Mouse (Mus musculus) 3T3-L1 (cell line): Measurements from ENCODE around the gene Ncs1.

Experiments
- DNase-seq: peaks from one replicate; pipeline ENCODE4 v3.0.0-alpha.2; 2015; ENCODE audit warnings: low read depth, low spot score

Gene Ncs1

DNA sequence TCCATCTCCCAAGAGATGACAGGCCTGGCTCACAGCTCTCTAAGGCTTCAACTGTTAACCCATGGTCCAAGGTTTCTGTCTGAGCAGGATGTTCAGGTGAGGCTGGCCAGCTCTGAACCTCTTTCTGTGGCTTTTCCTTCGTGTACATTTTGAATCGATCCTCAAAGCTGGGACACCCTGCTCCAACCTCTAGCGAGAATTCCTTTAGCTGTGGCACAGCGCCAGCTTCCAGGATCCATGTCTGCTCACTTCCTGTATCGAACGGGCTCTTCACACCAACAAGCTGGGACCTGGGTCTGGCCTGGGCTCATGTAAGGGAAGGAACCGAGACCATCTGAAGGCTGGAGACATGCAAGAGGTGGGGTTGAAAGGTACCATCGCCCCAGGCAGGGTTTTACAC is 1.4 kb upstream of the Ncs1 start:
- peak; percentile 37 for DNase-seq

DNA sequence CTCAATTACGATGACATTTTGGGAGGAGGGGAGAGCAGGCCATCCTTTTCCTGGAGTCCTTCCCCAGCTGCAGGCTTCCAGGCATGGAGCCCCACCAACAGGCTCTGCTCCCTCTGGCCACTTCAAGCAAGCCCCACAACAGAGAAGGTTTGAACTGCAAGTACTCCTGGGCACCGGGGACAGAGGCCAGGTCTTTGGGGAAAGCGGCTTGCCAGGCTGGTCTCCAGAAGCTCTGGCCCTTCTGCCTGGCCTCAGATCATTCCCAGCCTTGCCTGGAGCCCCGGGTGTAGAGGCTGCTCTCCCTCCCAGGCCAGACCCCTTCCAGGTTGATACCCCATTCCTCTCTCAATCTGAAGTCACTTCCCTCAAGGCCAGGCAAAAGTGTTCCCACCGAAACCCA is 572 bp upstream of the Ncs1 start:
- no peak for DNase-seq

DNA sequence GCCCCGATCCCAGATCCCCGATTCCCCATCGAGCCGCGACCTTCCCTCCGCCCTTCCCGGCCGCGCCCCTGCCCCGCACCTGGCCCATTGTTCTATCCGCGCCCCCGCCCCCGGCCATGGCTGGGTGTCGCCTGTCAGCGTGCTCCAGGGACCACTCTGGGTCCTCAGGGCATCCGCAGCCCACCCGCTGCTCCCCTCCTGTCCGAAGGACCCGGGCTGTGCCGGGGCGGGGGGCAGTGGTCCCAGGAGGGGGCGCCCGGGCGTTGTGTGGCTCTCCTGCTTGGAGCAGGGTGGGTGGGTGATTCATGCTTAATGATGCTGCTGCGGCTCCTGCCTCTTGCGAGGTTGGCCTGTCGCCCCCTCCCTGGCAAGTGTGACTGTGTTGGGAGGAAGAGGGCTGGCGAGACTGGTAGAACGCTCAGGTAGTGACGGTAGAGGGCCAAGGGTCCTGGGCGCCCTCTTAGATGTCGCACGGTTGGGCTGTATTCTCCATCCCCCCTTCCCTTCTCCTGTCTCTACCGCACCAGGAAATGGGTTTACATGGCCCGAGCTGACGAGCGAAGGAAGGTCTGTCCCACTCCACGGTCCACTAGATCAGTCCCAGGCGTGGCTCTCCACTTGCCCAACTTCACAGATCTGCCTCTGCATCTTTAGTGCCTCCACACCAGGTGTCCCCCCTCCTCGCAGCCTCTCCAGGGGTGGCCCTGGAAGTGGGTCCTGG is 788 bp downstream of the Ncs1 start:
- DNase-seq = peak; percentile 55

DNA sequence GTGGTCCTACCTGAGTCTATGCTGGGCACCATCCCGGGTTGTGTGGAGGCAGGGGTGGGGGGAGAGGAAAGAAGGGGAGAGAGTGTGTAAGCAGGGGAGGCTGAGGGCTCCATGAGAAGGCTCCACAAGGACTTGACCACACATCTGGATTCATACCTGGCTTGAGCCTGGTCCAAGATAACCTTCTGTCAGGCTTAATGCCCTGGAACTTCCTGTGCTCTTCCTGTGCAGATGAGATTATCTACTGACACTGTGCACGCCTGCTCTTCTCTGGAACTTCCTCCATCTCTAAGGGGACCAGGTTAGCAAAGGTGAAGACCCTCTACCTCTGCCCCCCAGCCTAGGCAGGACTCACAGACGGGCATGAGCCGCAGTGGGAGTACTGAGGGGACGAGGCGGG is 3.2 kb downstream of the Ncs1 start:
- no peak for DNase-seq

DNA sequence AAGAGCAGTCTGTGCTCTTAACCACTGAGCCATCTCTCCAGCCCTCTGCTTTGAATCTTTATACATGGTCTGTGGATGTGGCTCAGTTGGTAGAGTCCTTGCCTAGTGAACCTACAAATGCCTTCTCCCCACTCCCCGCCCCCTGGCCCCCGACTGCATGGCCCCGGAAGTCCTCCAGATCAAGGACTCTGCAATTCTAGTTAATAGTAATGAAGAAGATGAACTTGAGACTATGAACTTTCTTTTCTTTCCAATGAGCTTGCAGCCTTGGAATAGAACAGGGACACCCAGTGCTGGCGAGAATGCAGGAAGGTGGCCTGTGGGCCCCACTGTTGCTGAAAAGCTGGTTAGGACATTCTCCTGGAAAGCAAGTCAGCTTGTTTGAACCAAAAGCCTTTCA is 6.5 kb downstream of the Ncs1 start:
- no peak for DNase-seq

GRCm38 (mm10) chr2:31253463-31253862 is 7.8 kb downstream of the Ncs1 start:
- no peak for DNase-seq

- no peak for DNase-seq
These were observed 9.2 kb downstream of the Ncs1 start for GRCm38 (mm10) chr2:31254806-31255205.

- peak; percentile 88 for DNase-seq
These were observed 10.6 kb downstream of the Ncs1 start for GRCm38 (mm10) chr2:31255952-31256938.

DNA sequence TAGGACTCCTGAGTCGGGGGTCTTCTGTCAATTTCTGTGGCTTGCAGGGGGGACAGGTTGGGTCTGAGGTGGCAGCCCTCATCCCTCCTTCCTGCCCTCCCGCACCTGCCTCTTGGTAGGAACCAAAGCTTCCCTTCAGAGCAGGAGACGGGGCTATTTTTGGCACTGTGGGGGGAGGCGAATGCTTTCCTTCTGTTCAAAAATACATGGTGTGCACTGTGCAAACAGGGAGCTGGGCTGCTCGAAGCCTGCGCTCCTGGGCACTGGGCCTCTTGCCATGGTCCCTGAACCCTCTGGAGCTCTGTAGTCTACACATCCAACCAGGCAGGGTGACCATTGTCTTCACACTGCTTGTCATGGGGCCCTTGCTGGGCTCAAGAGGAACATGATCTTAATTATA is 11.5 kb downstream of the Ncs1 start:
- DNase-seq = no peak

GRCm38 (mm10) chr2:31258609-31259366 is 13.2 kb downstream of the Ncs1 start:
- peak; percentile 83 for DNase-seq

- DNase-seq = no peak
These were observed 13.8 kb downstream of the Ncs1 start for GRCm38 (mm10) chr2:31259367-31259920.

- no peak for DNase-seq
These were observed 14.9 kb downstream of the Ncs1 start for GRCm38 (mm10) chr2:31260549-31260948.

- no peak for DNase-seq
These were observed 17.4 kb downstream of the Ncs1 start for GRCm38 (mm10) chr2:31263039-31263461.

DNA sequence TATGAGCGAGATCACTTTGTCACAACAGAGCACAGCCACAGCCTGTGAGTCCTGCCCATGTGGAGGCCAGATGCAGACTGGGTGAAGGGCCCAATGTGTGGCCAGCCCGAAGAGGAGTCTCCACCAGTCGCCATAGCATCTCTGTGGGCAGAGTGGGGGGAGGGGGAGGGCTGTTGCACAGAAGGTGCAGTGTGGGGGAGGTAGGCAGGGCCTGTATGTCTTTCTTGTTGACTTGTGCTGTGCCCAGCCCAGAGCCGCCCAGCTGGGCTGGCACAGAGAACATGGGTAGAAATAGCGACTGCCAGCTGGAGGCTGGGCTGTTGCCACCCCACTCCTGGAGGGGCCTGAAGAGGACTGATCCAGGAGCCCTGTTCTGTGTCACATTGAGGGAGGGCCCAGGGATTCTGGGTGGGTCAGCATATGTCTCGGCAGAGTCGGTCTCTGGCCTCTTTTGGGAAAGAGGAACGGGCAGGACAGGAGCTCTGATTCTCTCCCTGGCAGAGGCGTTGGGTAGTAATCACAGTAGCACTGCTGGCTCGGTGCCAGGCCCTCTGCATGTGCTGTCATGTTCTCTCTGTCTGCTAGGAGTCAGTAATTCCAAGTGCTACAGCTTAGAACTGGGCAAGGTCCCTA is 18.2 kb downstream of the Ncs1 start:
- DNase-seq = peak; percentile 70

GRCm38 (mm10) chr2:31267447-31267846 is 21.8 kb downstream of the Ncs1 start:
- DNase-seq = no peak

GRCm38 (mm10) chr2:31268631-31269030 is 23.0 kb downstream of the Ncs1 start:
- DNase-seq = no peak

- no peak for DNase-seq
These were observed 23.6 kb downstream of the Ncs1 start for GRCm38 (mm10) chr2:31269188-31269587.

DNA sequence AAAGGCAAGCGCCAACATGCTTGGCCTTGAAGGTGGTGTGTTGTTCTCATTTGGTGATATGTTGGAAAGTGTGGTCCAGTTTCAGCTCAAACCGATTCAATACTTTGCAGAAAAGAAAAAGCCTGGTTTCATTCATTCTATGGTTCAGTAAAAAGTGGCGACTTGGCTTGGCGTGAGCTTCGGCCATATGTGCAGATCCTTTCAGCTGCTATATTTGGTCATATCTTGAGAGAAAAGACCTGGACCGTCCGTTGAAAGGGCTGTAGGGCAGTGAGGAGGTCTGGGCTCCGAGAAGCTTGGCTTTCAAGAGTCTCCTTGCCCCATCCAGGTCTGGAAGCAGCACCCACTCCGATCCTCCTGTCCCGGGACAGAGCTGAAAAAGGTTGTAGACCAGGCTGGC is 24.2 kb downstream of the Ncs1 start:
- DNase-seq = no peak

- no peak for DNase-seq
These were observed 24.8 kb downstream of the Ncs1 start for GRCm38 (mm10) chr2:31270470-31270869.

- DNase-seq = no peak
These were observed 25.4 kb downstream of the Ncs1 start for GRCm38 (mm10) chr2:31271071-31271470.

DNA sequence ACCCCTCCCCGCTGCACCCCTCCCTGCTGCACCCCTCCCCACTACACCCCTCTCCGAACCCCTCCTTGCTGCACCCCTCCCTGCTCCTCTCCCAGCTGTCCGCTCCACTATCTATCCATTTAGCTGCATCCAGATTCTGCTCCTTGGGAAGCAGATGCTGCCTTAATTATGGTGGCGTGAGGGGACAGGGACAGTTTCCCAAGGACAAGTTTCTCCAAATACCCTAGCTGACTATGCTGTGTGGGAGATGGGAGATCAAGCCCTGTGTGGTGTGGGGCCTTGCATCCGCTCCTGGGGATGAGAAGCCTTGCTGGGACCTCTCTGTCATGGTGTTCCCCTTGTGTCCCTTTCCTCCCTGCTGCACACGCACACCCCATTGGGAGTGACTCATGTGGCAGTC is 29.4 kb downstream of the Ncs1 start:
- DNase-seq = no peak
